Mouse (Mus musculus) megakaryocyte, embryonic 14.5 days (primary cell): ENCODE results near the gene Heca.

Experiments
- FLI1 ChIP-seq: IDR thresholded peaks from 2 replicates; pipeline ENCODE4 v1.6.1; 2012; ENCODE audit warnings: low read length, inconsistent platforms, mixed read lengths
- GATA1 ChIP-seq: IDR thresholded peaks from 3 replicates; pipeline ENCODE4 v1.6.1; 2012; ENCODE audit warnings: mixed read lengths, low read length, inconsistent platforms, borderline replicate concordance

GRCm38 (mm10) chr10:17880038-17880437 is 67.8 kb downstream of the Heca start:
- TF ChIP-seq GATA1 (no peak), FLI1 (no peak)
